Mouse (Mus musculus): ENCODE measurements around the gene Letmd1. TPM values are rescaled to one million over a fixed set of nuclear protein-coding genes. Genes with fewer than 3 reads are reported as not detected.

Letmd1 gene
- 36.6 and 45.0 TPM in 2 replicates for polyA plus RNA-seq (2012; rRNA removed)

GRCm38 (mm10) chr15:100468295-100469188 lies at the start of gene Letmd1:
Gene Letmd1 (plus strand): TSS chr15:100469023.

GRCm38 (mm10) chr15:100421758-100422197 lies 47.0 kb upstream of the Letmd1 start, which contains the start of gene Gm5475:
Gene Gm5475 (plus strand): TSS chr15:100422147.

GRCm38 (mm10) chr15:100424396-100425122 lies 44.3 kb upstream of the Letmd1 start, which contains the start of gene Slc11a2:
Gene Slc11a2 (minus strand): TSS chr15:100425072.

GRCm38 (mm10) chr15:100495102-100495501 lies 26.3 kb downstream of the Letmd1 start, which contains the start of gene Csrnp2:
Gene Csrnp2 (minus strand): TSS chr15:100495488.

Other genes starting within 250 kb of the Letmd1 start
- gene Atf1, start 241.2 kb upstream of the Letmd1 start, polyA plus RNA-seq (2012; rRNA removed): 22.0 and 23.4 TPM in 2 replicates
- gene Tmprss12, start 188.2 kb upstream of the Letmd1 start, polyA plus RNA-seq (2012; rRNA removed): not detected in 2 replicates
- 41.8 and 48.6 TPM in 2 replicates for gene Mettl7a1, start 164.9 kb upstream of the Letmd1 start, polyA plus RNA-seq (2012; rRNA removed)
- not detected in 2 replicates for gene Mettl7a3, start 134.1 kb upstream of the Letmd1 start, polyA plus RNA-seq (2012; rRNA removed)
- gene Methig1, start 115.9 kb upstream of the Letmd1 start, polyA plus RNA-seq (2012; rRNA removed): 0.20 and 0.24 TPM in 2 replicates
- gene Mettl7a2, start 115.8 kb upstream of the Letmd1 start, polyA plus RNA-seq (2012; rRNA removed): 0.02 TPM in 2 replicates
- gene Higd1c, start 104.5 kb upstream of the Letmd1 start, polyA plus RNA-seq (2012; rRNA removed): not detected in 2 replicates
- 0.02 TPM in 1 of 2 replicates, not detected in the other for gene Gm5475, start 46.9 kb upstream of the Letmd1 start, polyA plus RNA-seq (2012; rRNA removed)
- gene Slc11a2, start 44.0 kb upstream of the Letmd1 start, polyA plus RNA-seq (2012; rRNA removed): 23.7 and 25.7 TPM in 2 replicates
- gene Csrnp2, start 26.5 kb downstream of the Letmd1 start, polyA plus RNA-seq (2012; rRNA removed): 0.97 and 1.1 TPM in 2 replicates
- 2.9 and 3.3 TPM in 2 replicates for gene Tfcp2, start 83.0 kb downstream of the Letmd1 start, polyA plus RNA-seq (2012; rRNA removed)
- 1.00 and 1.2 TPM in 2 replicates for gene Pou6f1, start 131.0 kb downstream of the Letmd1 start, polyA plus RNA-seq (2012; rRNA removed)
- 109 and 114 TPM in 2 replicates for gene Dazap2, start 146.3 kb downstream of the Letmd1 start, polyA plus RNA-seq (2012; rRNA removed)
- 18.8 and 19.7 TPM in 2 replicates for gene Smagp, start 167.9 kb downstream of the Letmd1 start, polyA plus RNA-seq (2012; rRNA removed)
- gene Bin2, start 200.5 kb downstream of the Letmd1 start, polyA plus RNA-seq (2012; rRNA removed): 14.9 and 19.2 TPM in 2 replicates
- 48.2 and 67.5 TPM in 2 replicates for gene Cela1, start 218.9 kb downstream of the Letmd1 start, polyA plus RNA-seq (2012; rRNA removed)